Mouse (Mus musculus): Measurements from ENCODE around the gene Kmt2c.
"Not testable (repeated sequence)": the region's sequence is repeated elsewhere in the genome, so short reads cannot be mapped to it uniquely, and the experiment has no call there.

Gene Kmt2c

DNA sequence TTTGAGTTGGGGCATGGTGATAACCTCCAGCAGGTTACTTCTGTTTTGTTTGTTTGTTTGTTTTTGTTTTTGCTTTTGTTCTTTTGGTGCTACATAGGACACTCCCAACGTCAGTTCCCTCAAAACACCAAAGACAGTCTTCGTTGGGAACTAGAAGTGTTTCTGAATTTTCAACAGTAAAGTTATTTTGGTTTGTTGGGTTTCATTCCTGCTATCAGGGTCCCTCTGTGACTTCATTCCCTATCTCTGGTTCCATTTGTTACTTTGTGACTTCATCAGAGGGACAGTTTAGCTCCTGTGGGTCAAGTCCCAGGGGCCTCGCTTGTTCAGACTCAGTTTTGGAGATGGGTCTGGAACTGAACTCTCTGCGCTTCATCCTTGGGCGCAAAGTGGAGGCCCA, 17.2 kb upstream of the Kmt2c start, which contains the start of gene Cct8l1:
TSS of gene Cct8l1 (plus strand) at position 301 of the 400 bp plus-strand sequence.
- no peak for DNase-seq

DNA sequence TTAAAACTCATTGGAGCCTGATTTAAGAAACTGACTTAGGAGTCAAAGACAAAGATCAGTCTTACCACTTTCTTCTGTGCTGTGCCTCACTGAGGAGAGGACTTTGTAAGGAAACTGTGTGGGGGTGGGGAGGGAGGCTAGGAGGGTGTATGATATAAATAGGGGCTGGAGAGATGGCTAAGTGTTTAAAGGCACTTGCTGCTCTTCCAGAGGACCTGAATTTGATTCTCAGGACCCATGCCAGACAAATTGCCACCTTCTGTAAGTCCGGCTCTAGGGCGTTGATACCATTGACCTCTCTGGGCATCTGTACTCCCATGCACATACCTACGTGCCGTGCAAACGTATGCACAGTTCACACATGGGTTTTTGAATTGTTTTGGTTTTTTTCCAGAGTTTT, 7.5 kb upstream of the Kmt2c start:
- DNase-seq = no peak

DNA sequence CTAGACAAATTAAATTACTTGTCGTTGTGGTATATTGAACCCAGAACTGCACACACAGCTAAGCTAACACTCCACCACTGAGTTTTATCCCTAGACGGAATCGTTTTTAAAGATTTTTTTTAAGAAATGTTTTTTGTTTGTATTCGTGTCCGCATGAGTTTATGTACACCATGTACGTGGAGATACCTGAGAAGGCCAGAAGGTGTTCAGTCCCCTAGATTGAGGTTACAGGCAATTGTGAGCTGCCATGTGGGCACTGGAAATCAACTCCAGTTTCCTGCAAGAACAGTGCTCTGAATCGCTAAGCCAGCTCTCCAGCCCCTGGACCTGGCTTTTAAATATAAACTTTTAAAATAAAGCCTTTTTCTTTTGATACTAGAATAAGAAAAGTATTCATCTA, 2.1 kb upstream of the Kmt2c start:
- no peak for DNase-seq

DNA sequence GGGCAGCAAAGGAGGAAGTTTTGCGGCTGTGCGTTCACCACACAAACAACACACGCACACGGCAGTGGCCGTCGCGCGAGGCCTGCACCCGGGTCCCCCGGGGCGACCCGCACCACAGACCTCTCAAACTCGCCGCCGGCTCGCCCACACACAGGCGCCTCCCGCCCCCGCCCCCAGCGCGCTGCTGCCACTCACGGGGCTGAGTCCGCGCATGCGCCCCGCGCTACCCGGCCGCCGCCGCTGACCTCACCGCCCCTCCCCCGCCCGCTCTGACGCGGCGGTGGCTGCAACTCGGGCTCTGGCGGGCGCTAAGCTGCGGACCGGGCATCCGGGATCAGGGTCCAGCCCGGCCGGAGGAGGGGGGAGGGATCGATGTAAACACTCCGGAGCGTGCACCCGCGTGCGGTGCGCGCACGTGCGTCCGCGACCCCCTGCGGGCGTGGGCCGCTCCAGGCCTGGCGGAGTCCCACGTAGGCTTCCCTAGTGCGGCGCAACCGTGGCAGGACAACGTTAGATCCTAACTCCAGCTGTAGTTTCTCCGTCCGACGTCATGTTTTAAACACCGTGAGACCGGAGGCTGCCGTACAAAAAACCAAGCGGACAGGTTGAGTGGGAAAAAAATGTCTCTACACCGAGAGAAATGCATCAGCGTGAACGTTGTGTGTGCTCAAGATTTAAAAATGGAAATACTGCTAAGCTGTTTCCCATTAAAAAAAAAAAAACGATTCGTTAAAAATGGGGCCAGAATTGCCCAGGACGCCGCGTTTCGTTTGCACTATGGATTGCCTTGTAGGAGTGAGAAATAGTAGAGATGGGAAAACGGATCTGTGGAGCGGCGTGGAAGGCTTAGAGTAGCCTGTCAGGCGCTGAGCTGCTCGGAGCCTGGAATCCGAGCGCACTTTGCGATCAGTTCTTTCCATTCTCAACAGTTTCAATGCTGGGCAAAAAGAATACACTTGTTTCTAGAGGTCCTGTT, 1.1 kb upstream of the Kmt2c start:
- DNase-seq = peak; percentile 98 to 99

DNA sequence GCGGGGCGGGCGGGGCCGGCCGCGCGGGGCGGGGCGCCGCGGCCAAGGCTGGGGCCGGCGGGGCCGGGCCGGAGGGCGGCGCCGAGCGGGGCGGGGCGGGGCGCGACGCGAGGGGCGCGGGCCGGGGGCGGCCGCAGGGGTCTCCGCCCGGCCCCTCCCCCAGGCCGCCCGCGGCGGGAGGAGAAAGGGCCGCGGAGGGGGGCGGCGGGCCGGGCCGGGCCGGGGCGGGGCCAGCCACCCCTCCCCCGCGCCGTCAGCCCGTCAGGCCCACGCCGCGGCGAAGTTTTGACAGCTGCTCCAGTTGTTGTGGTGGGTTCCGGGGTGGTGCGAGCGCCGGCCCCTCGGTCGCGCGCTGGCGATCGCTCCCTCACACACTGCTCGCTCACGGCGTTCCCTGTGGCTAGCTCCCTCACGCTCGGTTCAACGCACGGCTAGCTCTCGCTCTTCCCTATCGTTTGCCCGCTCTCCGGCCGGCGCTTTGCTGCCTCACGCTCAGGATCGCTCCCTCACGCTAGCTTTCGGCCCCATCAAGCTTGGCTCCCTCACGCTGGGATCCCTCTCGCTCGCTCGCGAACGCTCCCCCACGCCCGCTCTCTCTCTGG, 339 bp upstream of the Kmt2c start:
- DNase-seq = peak; percentile 84 to 90

DNA sequence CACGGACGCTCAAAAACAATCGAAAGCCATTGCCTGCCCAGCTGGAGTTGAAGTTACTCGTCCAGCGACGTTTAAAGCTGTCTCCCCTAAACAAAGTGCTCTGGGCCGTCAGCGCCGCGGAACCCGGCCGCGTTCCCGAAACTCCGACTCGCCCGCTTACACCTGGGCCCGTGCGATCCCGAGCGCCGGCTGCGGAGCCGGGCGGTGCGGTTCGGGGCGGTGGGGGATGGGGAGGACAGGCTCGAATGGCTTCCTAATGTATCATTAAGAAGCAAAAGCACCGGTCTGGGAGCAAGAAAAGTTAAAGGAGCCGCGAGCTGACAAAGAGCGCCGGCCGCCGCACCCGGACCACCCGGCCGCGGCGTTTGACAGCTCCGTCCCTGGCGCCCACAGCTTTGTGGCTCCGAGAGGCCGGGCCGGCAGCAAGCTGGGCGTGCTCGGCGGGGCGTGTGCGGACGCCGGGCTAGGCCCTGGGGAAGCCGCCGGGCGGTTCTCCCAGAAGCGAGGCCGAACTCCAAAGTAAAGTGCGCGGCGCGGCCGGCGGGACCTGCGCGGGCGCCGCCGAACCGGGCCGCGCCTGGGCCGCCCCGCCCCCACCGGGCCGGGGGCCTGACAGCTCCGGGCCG, 750 bp downstream of the Kmt2c start:
- peak; percentile 67 to 78 for DNase-seq

DNA sequence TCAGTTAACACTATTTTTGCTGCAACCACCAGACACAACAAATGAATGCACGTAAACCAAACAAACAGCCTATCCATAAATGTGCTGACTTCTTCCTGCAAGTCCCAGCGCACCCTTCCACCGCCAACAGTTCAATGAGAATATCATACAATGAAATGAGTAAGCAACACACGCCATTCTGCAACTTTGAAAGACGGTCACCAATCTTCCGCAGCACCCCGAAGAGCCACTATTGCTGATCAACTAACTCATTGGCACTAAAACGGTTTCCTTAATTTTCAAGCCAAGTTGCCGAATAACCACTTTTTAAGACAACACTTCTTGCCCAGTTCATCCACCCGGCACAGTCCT, 1.2 kb downstream of the Kmt2c start:
- DNase-seq = peak in 1 of 2 experiments; percentile 47

DNA sequence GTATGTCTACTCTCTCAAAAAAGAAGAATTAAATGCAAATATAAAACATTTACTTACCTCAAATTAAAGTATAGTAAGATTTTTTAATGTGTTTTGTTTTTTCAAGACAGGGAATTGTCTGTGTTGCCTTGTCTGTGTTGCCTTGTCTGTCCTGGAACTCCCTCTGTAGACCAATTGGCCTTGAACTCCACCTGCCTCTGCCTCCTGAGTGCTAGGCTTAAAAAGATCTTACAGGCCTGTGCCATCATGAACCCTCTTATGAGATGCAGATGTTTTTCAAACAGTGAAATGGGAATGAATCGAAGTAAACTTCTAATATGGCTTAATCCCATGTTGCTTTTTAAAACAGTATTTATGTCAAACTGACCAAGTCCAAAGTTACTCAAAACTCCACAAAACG, 1.9 kb downstream of the Kmt2c start:
- no peak for DNase-seq

DNA sequence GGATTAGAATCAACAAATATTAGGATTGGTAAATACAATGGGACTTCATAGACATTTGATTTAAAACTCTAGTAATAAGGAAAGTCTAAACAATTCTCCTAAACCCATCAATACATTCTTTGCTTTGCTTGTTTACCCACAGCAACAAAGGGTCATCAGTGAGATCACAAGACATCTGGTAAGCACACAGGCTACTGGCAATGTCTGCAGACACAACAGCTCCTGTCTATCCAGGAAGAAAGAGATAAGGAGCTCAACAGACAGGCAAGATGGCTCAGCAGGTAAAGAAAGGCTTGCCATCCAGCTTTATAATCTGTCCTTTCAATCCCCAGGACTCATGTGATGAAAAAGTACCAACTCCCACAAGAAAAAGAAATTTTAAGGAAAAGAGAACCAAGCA, 19.7 kb downstream of the Kmt2c start:
- no peak for DNase-seq

DNA sequence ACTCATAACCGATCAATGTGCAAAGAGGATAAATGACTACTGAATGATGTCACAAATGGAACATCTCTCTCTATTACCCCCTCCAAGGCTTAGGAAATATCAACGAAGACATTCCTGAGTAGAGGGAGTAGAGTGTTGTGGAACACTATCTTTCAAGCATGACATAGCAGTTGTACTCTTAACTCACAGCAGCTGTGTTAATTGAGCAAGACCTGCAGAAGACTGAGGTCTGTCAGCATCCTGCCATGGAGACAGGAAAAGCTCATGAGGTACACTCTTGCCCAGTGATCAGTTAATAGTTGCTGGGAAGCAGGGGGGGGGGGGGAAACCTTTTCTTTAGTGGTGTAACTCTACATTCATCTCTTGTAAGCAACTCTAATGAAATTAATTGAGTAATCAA, 22.8 kb downstream of the Kmt2c start:
- no peak for DNase-seq

DNA sequence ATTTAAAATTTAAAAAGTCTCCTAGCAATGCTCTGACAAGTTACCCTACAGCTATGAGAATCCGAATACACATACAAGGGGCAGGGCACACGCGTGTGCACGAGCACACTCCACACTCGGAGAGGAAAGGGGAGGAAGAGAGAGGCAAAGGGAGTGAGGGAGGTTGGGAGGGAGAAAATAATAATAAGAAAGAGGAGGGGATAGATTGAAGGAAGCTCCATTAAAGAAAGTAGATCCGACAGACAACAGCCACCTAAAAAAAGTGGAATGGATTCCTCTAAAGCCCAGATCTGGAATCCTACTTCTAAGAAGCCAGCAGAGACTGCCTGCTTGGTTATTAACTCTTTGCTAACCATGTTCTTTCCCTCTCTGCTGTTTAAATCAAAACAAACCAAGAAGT, 26.5 kb downstream of the Kmt2c start:
- peak; percentile 9 to 19 for DNase-seq

DNA sequence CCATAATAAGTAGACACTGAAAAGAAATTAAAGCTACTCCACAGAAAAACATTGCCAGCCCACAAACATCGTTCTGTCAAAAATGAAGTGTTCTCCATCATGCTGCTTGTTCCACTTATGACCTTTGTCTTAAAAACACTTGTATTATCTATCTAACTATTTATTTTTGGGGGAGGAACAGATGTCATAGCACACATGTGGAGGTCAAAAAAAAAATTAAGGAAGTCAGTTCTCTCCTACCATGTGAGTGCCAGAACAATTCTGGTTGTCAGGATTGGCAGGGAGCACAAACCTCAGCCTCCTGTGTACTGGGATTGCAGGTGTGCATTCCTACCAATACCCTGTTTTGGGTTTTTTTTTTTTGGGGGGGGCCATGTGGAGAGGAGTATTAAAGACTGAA, 36.6 kb downstream of the Kmt2c start:
- no peak for DNase-seq

DNA sequence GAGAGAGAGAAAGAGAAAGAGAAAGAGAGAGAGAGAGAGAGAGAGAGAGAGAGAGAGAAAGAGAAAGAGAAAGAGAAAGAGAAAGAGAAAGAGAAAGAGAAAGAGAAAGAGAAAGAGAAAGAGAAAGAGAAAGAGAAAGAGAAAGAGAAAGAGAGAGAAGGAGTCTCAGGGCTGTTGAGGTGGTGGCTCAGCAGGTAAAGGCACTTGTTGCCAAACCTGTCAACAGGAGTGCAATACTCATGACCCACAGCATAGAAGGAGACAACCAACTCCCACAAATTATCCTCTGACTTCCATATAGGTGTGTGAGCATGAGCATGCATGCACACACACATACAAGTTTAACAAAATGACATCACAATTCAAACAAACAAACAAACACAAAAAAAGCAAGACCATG, 43.2 kb downstream of the Kmt2c start:
- not testable (repeated sequence) for DNase-seq

DNA sequence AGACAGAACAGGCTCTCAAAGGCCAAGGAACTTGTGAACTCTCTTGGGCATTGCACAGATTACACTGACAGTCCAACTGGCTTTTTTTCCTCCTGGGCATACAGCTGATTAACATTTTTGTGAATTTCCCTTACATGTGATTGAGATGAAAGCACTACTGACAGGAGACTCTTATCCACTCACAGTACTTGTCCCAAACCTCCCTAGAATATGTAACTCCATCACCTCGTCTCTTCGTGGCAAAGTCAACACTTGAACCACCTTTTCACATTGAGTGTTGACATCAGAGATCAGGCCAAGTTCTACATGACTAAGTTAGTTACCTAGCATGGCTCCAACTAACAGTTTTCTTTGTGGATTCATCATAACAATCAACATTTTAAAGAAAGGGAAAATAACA, 45.9 kb downstream of the Kmt2c start:
- DNase-seq = no peak

DNA sequence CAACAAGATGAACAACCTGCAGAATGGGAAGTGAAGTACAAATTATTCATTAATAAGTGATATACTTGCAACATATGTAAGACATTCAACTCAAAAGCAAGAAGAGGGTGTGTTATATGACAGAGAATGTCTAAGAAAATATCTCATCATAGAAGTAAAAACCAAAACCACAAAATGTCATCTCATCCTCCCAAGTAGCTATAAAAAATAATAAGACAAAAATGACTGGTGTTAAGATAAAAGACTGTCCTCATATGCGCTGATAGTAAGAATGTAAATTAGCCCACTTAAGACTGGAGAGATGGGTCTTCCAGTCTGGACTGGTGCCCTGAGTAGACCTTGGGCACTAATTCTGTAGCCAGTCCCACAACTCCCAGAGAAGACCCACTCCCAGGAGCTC, 61.1 kb downstream of the Kmt2c start:
- DNase-seq = no peak

DNA sequence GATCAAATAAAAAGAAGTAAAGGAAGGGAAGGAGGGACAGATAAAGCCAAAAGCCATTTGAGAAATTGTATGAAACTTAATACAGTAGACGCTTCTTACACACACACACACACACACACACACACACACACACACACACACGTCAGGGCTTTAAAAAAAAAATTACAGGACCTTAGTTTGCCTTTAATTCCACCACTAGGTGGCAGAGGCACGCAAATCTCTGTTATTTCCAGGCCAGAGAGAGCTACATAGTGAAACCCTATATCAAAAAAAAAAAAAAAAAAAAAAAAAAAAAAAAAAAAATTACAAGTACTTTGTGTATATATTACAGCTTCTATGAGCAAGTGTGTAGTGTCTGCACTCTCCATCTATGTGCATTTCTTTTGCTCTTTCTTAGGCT, 62.5 kb downstream of the Kmt2c start:
- DNase-seq = peak; percentile 57 to 75

DNA sequence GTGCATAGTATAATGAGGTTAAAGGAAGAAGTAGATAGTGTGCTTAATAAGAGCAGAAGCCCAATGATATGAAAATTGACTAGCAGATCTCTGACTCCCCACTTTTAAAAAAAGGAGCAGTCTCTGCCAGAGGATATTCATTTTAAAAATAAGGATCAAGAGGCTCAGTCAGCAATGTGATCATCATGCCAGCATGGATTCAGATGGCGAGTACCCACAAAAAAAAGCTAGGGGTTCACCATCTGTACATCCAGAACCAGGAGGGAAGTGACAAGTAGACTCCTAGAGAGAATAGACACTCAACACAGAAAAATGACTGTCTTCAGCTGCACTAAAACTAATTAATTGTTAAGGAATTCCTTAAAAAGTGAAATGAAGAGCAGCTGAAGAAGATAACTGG, 76.0 kb downstream of the Kmt2c start:
- DNase-seq = no peak

DNA sequence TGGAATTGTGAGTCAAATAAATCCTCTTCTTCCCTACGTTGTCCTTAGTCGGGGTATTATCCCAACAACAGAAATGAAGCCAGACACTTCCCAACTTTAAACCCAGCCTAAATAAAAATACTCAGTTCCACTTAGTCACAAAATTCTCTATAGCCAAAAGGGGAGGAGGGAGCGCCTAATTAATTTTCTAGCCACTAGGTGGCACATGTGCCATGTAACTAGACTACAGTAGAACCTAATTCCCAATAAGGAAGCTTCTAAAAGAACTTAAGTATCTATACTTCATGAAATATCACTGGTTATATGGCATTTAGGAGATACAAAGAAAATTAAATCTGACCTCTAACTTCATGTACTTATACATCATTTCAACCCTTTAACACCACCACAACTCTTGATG, 78.0 kb downstream of the Kmt2c start:
- DNase-seq = peak; percentile 68 to 71

DNA sequence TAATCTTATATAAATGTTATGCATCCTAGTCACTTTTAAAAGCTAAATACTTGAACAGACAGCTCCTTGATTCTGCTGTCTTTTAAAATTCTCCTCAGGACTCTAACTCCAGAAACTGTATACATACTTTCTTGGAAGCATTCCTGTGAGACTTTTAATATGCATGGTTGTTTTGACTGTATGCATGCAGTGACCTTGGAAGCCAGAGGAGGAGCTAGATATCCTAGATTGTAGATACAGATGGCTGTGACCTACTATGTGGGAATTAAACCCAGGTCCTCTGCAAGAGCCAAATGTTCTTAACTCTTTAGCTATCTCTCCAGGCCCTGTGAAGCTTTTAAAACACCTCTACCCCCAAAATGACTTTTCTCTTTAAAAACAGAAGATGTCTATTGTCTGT, 83.2 kb downstream of the Kmt2c start:
- DNase-seq = no peak

DNA sequence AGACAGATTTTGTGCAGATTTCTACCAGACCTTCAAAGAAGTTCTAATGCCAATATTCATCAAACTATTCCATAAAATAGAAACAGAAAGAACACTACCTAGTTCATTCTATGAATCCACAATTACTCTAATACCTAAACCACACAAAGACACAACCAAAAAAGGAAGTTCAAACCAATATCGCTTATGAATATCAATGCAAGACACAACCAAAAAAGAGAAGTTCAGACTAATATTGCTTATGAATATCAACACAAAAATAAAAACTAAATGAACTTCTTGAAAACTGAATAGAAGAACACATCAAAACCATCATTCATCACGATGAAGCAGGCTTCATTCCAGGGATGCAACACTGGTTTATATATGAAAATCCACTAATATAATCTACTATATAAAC, 101.9 kb downstream of the Kmt2c start:
- DNase-seq = no peak

DNA sequence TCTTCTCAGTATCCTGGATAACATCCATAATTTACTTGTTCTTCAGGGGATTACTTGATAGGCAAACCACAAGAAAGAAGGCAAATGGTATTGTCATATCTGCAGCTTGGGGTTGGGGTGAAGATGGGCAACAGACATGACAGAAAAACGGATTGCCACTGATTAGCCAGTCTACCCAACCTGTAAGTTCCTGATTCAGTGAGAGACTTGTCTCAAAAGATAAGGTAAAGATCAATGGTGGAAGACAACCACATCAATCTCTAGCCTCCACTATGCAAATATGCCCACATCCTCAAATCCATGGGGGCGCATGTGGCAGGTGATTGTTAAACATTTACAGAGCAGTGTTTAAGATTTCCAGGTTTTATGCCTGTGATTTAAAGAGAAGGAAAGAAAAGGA, 105.9 kb downstream of the Kmt2c start:
- DNase-seq = no peak

DNA sequence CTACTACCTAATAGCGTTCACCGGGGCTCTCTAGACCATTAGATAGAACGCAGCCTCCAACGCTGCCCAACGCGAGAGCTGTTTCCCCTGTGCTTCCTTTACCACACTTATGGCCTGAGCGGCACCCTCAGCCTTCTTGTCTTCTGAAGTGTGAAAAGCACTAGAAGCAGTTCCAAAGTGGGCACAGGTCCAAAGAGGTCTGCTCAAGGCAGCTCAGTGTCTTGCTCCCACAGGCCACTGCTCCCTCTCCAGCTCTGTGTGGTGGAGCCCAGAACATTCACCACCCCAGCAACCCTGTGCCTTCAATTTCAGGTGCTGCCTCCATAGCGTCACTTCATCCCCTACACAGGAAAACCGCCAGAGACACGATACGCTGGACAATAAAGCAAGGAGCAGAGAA, 115.0 kb downstream of the Kmt2c start:
- peak; percentile 9 to 26 for DNase-seq

DNA sequence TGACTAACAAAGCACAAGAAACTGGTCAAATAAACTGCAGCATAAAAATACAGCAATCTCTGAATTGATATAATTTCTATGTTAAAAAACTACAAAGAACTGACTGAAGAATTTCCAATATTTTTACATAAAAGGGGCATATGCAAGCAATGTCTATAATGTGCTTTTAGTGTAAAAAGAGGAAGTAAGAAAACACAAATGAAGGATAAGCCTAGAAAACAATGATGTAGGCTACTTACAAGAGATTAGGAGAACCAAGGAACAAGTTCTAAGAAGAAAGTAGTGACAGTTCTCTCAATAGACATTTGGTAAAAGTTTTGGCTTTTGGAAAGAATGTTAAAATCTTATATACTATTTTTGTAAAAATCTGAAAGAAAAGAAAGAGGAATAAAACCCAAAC, 119.4 kb downstream of the Kmt2c start:
- DNase-seq = no peak

DNA sequence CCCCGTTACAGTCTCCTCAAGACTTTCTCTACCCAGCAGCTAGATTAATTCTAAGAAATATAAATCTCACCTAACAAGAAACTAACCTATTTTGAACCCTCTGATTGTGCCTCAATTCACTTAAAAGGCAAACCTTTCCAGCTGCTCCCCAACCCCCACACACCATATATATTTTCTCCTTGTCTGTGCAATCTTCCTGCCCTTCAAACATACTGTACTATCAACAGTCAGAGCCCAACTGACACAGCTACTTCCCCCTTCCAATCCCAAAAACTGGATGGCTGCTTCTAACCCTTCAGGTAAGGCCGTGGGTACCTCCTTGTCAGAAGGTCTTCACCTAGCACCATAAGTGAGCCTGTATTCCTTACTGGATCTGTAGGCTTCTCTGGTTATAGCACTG, 130.2 kb downstream of the Kmt2c start:
- no peak for DNase-seq
